11 mouse cellular contexts compared by ENCODE assay signal in genomic region chr16:3240982-3241719, GRCm38 (mm10).
DNase-seq lines count a peak whose midpoint lies in the region; ATAC-seq lines count a peak whose summit lies in the region.
"Had no signal": no experiment of that assay in that cellular context is flagged by ENCODE, and none has a peak within 500 bp of the region (broad histone marks: within the 10 kb centered on the region; RNA-seq: fewer than 3 reads in every experiment).

No protein-coding gene starts in this region.

- peaks cover 60% of the 10 kb centered on the region for H3K9me3 ChIP-seq in heart, embryonic 12.5 days (replicated peaks)
- H3K9me3 ChIP-seq in heart, embryonic 10.5 days: peaks cover 78% of the 10 kb centered on the region
- peaks cover 61% of the 10 kb centered on the region for H3K9me3 ChIP-seq in midbrain, embryonic 12.5 days
- peaks cover 56% of the 10 kb centered on the region for H3K9me3 ChIP-seq in midbrain, embryonic 16.5 days (replicated peaks; ENCODE audit: control insufficient read depth, low read length, poor library complexity, severe bottlenecking)
- H3K9me3 ChIP-seq in liver, embryonic 12.5 days (replicated peaks): peaks cover 50% of the 10 kb centered on the region

- ATAC-seq in heart, embryonic 12.5 days (ENCODE audit: insufficient number of reproducible peaks, low FRiP score): peak; percentile 13; the same call in 1 of the 2 replicates
- ATAC-seq in midbrain, embryonic 12.5 days (ENCODE audit: low FRiP score, low read depth): peak; percentile 28; the same call in 1 of the 2 replicates
- no peak for ATAC-seq in midbrain, embryonic 16.5 days
- ATAC-seq in liver, embryonic 12.5 days: peak; percentile 13; the same call in 1 of the 2 replicates
- peak; percentile 1; the same call in 1 of the 2 replicates for ATAC-seq in neutrophil, adult 5-6 weeks (ENCODE audit: extremely low read depth, insufficient number of reproducible peaks, low FRiP score, poor library complexity, severe bottlenecking)
- no peak for ATAC-seq in granulocyte monocyte progenitor cell, adult 5-6 weeks (replicated peaks; ENCODE audit: poor library complexity, severe bottlenecking)

- H3K4me3 ChIP-seq in heart, embryonic 12.5 days: no peak overlapping the region
- no peak overlapping the region for H3K4me3 ChIP-seq in heart, embryonic 10.5 days
- H3K4me3 ChIP-seq in midbrain, embryonic 12.5 days: no peak overlapping the region
- no peak overlapping the region for H3K4me3 ChIP-seq in midbrain, embryonic 16.5 days (ENCODE audit: low read depth, low read length)
- H3K4me3 ChIP-seq in liver, embryonic 12.5 days: no peak overlapping the region

- WGBS in heart, embryonic 12.5 days: 59% methylated on average over 5 of the region's 5 CpGs
- 57% methylated on average over 5 of the region's 5 CpGs for WGBS in heart, embryonic 10.5 days
- 64% methylated on average over 5 of the region's 5 CpGs for WGBS in midbrain, embryonic 12.5 days
- 70% methylated on average over 5 of the region's 5 CpGs for WGBS in midbrain, embryonic 16.5 days
- 52% methylated on average over 5 of the region's 5 CpGs for WGBS in liver, embryonic 12.5 days (ENCODE audit: insufficient replicate concordance)

- no peak overlapping the region for H3K4me2 ChIP-seq in heart, embryonic 12.5 days
- no peak overlapping the region for H3K4me2 ChIP-seq in midbrain, embryonic 12.5 days (replicated peaks)
- H3K4me2 ChIP-seq in midbrain, embryonic 16.5 days (ENCODE audit: low read length): no peak overlapping the region
- H3K4me2 ChIP-seq in liver, embryonic 12.5 days: no peak overlapping the region

- H3K27me3 ChIP-seq in heart, embryonic 12.5 days (replicated peaks): no peaks in the 10 kb centered on the region
- no peaks in the 10 kb centered on the region for H3K27me3 ChIP-seq in heart, embryonic 10.5 days (ENCODE audit: insufficient read depth, poor library complexity, severe bottlenecking)
- no peaks in the 10 kb centered on the region for H3K27me3 ChIP-seq in midbrain, embryonic 12.5 days
- H3K27me3 ChIP-seq in midbrain, embryonic 16.5 days (ENCODE audit: control insufficient read depth, insufficient read depth, low read depth, low read length): no peaks in the 10 kb centered on the region
- H3K27me3 ChIP-seq in liver, embryonic 12.5 days (replicated peaks): no peaks in the 10 kb centered on the region

- H3K27ac ChIP-seq in heart, embryonic 12.5 days (ENCODE audit: poor library complexity, severe bottlenecking): no peak overlapping the region
- H3K27ac ChIP-seq in heart, embryonic 10.5 days: no peak overlapping the region
- H3K27ac ChIP-seq in midbrain, embryonic 12.5 days (replicated peaks): no peak overlapping the region
- H3K27ac ChIP-seq in midbrain, embryonic 16.5 days (ENCODE audit: low read length): no peak overlapping the region
- H3K27ac ChIP-seq in liver, embryonic 12.5 days: no peak overlapping the region

- H3K9ac ChIP-seq in heart, embryonic 12.5 days: no peak overlapping the region
- H3K9ac ChIP-seq in midbrain, embryonic 12.5 days (replicated peaks): no peak overlapping the region
- no peak overlapping the region for H3K9ac ChIP-seq in midbrain, embryonic 16.5 days (ENCODE audit: low read depth, low read length)
- H3K9ac ChIP-seq in liver, embryonic 12.5 days: no peak overlapping the region

- H3K4me1 ChIP-seq in heart, embryonic 12.5 days (replicated peaks): no peaks in the 10 kb centered on the region
- no peaks in the 10 kb centered on the region for H3K4me1 ChIP-seq in heart, embryonic 10.5 days
- H3K4me1 ChIP-seq in midbrain, embryonic 12.5 days: no peaks in the 10 kb centered on the region
- H3K4me1 ChIP-seq in midbrain, embryonic 16.5 days (ENCODE audit: control insufficient read depth, insufficient read depth, low read length): no peaks in the 10 kb centered on the region
- H3K4me1 ChIP-seq in liver, embryonic 12.5 days: no peaks in the 10 kb centered on the region

- DNase-seq in heart, embryonic 10.5 days (ENCODE audit: low spot score): no peak
- DNase-seq in adrenal gland, postnatal 10 days: no peak
- DNase-seq: kidney, adult 2 months; right cerebral cortex, postnatal 14 days; thymus, postnatal 25 days had no signal

- H3K36me3 ChIP-seq in heart, embryonic 12.5 days: no peaks in the 10 kb centered on the region
- H3K36me3 ChIP-seq in heart, embryonic 10.5 days: no peaks in the 10 kb centered on the region
- H3K36me3 ChIP-seq in midbrain, embryonic 12.5 days: peaks cover 6% of the 10 kb centered on the region; the same call in 1 of the 2 replicates
- no peaks in the 10 kb centered on the region for H3K36me3 ChIP-seq in midbrain, embryonic 16.5 days (ENCODE audit: control insufficient read depth, insufficient read depth, low read length)
- no peaks in the 10 kb centered on the region for H3K36me3 ChIP-seq in liver, embryonic 12.5 days

Comparison
In these comparisons a context has a peak if more than half of its experiments do, and no peak if none do; other contexts are left out.
1. ATAC-seq: peak in heart, embryonic 12.5 days (single experiment), midbrain, embryonic 12.5 days (single experiment), liver, embryonic 12.5 days (single experiment) and neutrophil, adult 5-6 weeks (single experiment); none in midbrain, embryonic 16.5 days (single experiment) and granulocyte monocyte progenitor cell, adult 5-6 weeks (single experiment).